Mouse (Mus musculus) CD4-positive helper T cell, adult 2 months (primary cell): ENCODE measurements at regions not wholly inside any gene's neighbourhood (a gene's known extent, or its start where the extent isn't known, plus 50 kb on each side); places are given as distances from the start of the nearest gene placed in this dataset.
"Not testable (repeated sequence)": the region's sequence is repeated elsewhere in the genome, so short reads cannot be mapped to it uniquely, and the experiment has no call there.

Experiments used
- DNase-seq: peaks from one replicate; pipeline ENCODE4 v3.0.0-alpha.2; 2012; ENCODE audit warnings: low read depth, missing footprints, low spot score

DNA sequence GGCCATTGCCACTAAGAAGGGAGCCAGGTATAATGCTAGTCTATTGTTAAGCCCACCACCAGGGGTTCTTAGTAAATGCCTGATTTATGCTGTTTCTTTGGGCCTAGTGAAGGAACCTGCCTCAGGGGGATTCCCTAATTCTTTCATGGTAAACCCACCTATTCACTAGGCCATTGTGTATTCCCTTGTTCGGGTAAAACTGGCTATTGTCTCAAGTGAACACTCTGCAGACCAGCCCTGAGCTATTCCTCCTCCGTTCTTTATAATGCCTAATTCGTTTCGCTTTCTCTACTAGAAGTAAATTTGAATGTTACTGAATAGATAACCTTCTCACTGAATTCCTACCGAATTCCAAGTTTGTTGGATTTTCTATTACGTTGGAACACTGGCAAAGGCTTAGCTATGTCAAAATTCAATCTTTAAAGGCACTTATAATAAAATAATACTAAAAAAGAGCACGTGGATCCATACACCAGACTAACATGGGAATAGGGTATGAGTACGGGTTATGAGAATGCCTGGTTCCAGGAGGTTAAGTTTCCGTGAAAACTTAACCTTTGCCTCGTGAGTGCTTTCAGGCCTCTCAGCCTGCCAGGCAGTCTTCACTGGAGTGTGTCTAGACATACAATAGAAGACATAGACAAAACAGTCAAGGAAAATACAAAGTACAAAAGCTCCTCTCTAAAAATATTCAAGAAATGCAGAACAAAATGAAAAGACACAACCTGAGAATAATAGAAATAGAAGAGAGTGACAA, 536.8 kb upstream of the Cntn5 start:
- not testable (repeated sequence) for DNase-seq

DNA sequence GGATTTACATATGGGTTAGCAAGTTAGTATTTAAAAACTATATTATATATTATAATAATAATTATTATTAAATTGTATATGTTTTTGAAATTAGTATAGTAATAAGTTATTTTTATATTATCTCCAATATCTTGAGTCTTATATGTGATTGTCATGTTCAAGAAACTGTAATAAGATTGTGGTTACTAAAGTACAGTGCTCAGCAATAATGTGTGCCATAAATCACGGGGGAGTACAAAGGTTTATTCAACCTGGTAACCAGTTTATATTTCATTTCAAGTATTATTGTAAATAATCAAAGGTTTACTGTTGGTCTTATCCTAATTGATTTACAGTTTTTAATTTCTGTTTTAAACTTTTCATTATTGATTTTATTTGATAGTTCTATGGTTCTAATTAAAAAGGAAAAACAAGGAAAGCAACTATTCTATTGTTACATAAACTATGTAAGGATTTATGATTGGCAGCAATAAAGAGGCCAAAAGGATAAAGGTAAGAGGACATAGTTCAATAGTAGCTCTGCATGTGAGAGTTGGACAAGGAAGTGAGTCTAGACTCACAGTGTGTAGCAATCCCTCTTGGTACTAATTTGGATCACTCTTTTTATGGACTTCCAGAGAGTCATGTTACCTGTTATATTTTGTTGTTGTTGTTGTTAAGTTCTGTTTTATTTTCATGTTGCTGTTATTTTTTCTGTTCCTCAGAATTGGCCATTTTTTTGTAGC, 532.0 kb upstream of the Cntn5 start:
- DNase-seq, result no peak

DNA sequence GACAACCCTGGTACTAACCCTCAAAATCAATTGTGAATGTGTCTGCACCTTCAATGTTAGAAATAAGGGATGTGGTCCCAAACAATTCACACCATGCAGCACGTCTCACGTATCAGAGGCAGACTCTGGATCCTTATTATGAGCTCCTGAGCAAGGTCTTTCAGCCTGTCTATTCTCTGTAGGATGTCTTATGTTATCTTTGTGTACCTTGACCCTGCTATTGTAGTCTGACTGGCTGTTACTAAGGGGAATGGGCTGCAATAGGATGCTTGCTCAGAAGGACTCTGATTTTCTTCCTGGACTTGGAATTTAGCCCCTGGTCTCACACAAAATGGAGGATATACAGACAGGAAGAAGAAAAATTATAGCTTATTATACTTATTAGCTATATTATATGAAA, 531.4 kb upstream of the Cntn5 start:
- no peak for DNase-seq

GRCm38 (mm10) chr9:11435019-11435418, 530.4 kb upstream of the Cntn5 start:
- peak; percentile 44 for DNase-seq

DNA sequence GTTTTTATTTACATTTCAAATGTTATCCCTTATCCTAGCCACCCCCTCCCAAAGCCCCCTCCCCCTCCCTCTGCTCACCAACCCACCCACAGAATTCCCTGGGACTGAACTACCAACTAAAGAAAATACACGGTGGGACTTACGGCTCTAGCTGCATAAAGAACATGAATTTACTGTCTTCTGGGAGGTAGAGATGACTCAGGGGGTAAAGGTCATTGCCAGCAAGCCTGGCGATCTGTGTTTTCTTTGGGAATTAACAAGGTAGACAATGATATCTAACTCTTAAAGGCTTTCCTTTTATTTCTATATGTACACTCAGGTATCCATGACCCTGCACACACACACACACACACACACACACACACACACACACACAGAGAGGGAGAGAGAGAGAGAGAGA, 521.9 kb upstream of the Cntn5 start:
- no peak for DNase-seq

- peak; percentile 17 for DNase-seq
Observed at GRCm38 (mm10) chr9:11396829-11397228, 492.3 kb upstream of the Cntn5 start.

DNA sequence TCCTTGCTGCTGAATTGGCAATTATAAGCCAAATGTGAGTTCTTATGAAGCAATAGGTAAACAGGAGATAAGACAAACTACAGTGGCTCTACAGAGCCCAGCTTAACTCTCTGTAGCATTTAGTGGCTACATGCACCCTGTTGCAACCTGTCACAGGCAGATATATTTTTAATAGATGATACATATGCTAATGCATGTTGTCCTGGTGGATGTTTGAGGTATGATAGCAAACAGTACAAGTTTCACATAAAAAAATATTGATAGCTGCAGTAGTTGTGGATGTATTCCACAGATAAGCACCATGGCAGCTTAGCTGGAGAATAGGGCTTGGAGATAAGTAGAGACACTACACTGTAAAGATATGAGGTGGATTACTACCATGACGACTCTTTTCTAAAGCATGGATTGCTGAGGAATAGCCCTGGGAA, 477.1 kb upstream of the Cntn5 start:
- DNase-seq, result no peak

DNA sequence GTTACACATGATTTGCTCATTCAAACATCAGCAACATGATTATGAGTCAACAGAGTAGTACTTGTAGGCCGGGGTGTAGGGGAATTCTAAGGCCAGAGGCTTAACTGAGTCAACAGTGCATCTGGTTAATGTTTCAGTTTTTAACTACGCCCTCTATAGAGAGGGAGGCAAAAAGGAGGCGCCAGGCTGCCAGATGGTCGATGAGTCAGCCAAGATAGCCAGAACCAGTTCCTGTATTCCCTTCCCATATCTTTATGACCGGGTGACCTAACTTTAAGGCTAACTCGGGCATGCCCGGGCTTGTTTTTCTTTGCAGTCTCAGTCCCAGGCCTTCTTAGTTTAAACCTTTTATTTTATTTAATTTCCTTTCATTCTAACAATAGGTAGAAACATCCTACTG, 476.0 kb upstream of the Cntn5 start:
- no peak for DNase-seq

DNA sequence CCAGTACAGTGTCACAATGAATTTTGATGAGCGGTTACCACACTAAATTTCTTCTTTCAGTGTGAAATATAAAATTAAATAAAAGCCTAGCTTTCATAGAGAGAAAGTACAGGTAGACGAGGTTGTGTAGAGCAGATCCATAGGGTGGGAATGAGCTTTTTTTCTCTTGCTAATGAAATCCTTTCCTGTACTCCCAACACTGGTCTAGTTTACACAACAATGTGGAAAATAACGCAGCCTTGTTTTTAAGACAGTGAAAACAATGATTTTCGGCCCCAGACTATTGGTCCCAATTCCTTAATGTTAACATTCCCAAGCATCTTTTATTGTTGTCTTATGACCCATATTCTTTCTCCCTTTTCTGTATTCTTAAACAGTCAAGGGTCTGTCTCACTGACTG, 473.5 kb upstream of the Cntn5 start:
- no peak for DNase-seq

- DNase-seq, result no peak
Observed at GRCm38 (mm10) chr9:11377586-11377985, 473.0 kb upstream of the Cntn5 start.

DNA sequence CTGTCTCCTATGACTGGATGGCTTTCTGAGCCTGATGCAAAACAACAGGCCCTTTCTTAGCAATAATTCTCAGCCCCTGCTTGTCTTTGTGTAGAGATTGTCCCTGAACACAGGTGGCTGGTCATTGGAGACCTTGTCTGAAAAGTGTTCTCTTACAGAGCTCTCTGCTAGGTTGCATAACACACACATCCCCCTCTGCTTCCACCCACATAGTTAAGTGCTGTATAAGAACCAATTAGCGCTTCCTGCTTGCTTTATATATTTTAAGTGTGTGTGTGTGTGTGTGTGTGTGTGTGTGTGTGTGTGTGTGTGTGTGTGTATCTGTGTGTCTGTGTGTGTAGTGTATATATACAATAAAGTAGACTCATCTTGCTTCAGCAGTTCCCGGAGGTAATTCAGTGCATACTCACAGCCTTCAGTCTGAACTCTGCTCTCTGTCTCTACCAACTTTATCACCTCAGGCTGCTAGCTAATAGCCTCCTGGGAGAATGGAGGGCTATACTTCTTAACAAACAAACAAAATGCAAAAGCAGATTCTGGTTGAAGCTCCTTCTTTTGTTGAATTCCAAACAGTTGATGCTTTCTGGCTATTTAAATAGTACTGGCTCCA, 468.8 kb upstream of the Cntn5 start:
- DNase-seq, result no peak

- DNase-seq, result no peak
Observed at GRCm38 (mm10) chr9:11368056-11368455, 463.5 kb upstream of the Cntn5 start.

- no peak for DNase-seq
Observed at GRCm38 (mm10) chr9:11328900-11329299, 424.3 kb upstream of the Cntn5 start.

GRCm38 (mm10) chr9:11317221-11317620, 412.6 kb upstream of the Cntn5 start:
- DNase-seq, result no peak

- DNase-seq, result not testable (repeated sequence)
Observed at GRCm38 (mm10) chr9:11297116-11297515, 392.5 kb upstream of the Cntn5 start.

GRCm38 (mm10) chr9:11285135-11285534, 380.6 kb upstream of the Cntn5 start:
- DNase-seq, result no peak

DNA sequence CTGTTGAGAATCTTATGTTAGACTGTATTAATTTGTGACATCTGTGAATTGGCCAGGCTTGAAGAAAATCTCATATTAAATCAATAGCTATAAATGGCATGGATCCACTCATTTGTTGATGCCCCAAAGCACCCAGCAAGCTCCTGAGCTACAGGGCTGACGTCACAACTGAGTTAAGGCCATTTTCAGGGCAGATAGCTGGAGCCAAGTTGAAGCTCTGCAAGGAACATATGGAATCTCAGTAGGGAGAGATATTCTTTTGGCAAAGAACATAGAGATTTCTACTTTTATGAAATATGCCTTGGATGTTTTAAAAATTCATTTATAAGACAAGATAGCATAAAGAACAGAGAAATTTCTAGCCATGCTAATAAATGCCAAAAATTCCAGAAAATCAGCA, 380.0 kb upstream of the Cntn5 start:
- no peak for DNase-seq

DNA sequence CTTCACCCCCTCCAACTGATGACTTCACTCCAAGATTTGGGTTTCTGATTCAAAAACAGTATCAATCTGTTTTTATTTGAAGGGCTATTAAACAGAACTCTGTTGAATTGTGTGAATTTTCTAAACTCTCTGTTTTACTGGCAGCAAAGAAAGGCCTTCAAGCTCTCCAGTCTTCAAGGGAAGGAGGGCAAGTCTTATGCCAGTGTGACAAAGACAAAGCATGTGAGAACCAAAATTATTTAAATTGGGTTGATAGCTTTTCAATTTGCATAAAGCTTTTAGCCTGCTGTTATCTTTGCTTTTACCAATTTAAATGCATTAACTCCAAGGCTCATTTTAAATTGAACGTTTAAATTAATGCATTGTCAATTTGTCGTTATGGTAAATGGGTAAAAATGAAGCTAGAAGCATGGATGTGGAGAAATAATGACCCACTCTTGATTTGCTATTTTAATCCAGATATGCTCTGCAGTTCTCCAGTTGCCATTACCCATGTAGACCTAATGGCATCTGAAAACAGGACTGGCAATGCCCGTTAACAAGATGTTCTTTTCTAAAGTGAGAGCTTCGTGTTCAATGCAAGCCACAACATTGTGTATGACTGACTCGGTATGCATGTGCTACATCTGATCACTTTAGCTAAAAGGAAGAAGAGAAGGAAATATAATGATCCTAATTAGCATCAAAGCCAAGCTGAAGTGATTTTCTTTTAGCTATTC, 375.0 kb upstream of the Cntn5 start:
- DNase-seq, result no peak

GRCm38 (mm10) chr9:11277810-11278209, 373.2 kb upstream of the Cntn5 start:
- DNase-seq, result no peak

- DNase-seq, result no peak
Observed at GRCm38 (mm10) chr9:11276966-11277365, 372.4 kb upstream of the Cntn5 start.

GRCm38 (mm10) chr9:11256848-11257247, 352.3 kb upstream of the Cntn5 start:
- no peak for DNase-seq

DNA sequence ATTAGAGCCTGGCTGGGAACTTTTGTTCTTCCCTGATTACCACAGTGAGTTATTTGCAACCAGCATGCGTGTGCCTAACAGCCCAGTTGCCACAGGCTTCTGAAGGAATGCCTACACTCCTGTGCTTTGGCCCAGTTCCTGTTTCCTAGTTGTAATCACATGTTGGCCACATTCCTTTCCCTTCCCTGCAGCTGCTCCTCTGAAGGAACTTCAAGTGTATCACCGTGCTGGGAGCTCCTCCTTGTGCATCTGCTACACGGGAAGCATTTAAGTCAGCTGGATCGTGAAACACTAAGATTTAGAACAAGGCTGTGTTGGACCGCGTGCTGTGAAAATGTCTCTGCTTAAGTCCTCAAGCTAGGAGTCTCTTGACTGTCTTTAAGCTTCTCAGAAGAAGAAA, 302.3 kb upstream of the Cntn5 start:
- DNase-seq, result no peak
